Mouse (Mus musculus): ENCODE data around the gene Palm2.
A peak's percentile ranks its signal among the peaks of the same experiment; 100 is the strongest.

Gene Palm2

GRCm38 (mm10) chr4:57672996-57673906 lies 239.2 kb downstream of the Palm2 start:
- DNase-seq: peak; percentile 84

- DNase-seq: no peak
Observed at GRCm38 (mm10) chr4:57674351-57674750, 240.3 kb downstream of the Palm2 start.

GRCm38 (mm10) chr4:57675387-57675786 lies 241.3 kb downstream of the Palm2 start:
- no peak for DNase-seq

GRCm38 (mm10) chr4:57677916-57678315 lies 243.9 kb downstream of the Palm2 start:
- DNase-seq: no peak

GRCm38 (mm10) chr4:57678991-57679457 lies 245.0 kb downstream of the Palm2 start:
- no peak for DNase-seq

- DNase-seq: no peak
Observed at GRCm38 (mm10) chr4:57680186-57680585, 246.1 kb downstream of the Palm2 start.

- DNase-seq: no peak
Observed at GRCm38 (mm10) chr4:57681511-57681910, 247.5 kb downstream of the Palm2 start.

GRCm38 (mm10) chr4:57682341-57682740 lies 248.3 kb downstream of the Palm2 start:
- DNase-seq: no peak

GRCm38 (mm10) chr4:57682944-57683343 lies 248.9 kb downstream of the Palm2 start:
- no peak for DNase-seq

GRCm38 (mm10) chr4:57684676-57685215 lies 250.7 kb downstream of the Palm2 start:
- no peak for DNase-seq

GRCm38 (mm10) chr4:57686736-57687135 lies 252.7 kb downstream of the Palm2 start:
- no peak for DNase-seq

- DNase-seq: no peak
Observed at GRCm38 (mm10) chr4:57687583-57687982, 253.5 kb downstream of the Palm2 start.

- no peak for DNase-seq
Observed at GRCm38 (mm10) chr4:57688131-57688530, 254.1 kb downstream of the Palm2 start.

- no peak for DNase-seq
Observed at GRCm38 (mm10) chr4:57690001-57690400, 256.0 kb downstream of the Palm2 start.

GRCm38 (mm10) chr4:57690805-57691204 lies 256.8 kb downstream of the Palm2 start:
- DNase-seq: no peak

- no peak for DNase-seq
Observed at GRCm38 (mm10) chr4:57694356-57695136, 260.5 kb downstream of the Palm2 start.

- DNase-seq: no peak
Observed at GRCm38 (mm10) chr4:57696955-57697354, 262.9 kb downstream of the Palm2 start.

GRCm38 (mm10) chr4:57697918-57698611 lies 264.0 kb downstream of the Palm2 start:
- DNase-seq: no peak

GRCm38 (mm10) chr4:57701576-57701975 lies 267.5 kb downstream of the Palm2 start:
- no peak for DNase-seq

GRCm38 (mm10) chr4:57703574-57704470 lies 269.8 kb downstream of the Palm2 start:
- no peak for DNase-seq

GRCm38 (mm10) chr4:57704575-57704974 lies 270.5 kb downstream of the Palm2 start:
- DNase-seq: no peak

GRCm38 (mm10) chr4:57715849-57716248 lies 281.8 kb downstream of the Palm2 start:
- DNase-seq: no peak

Measured in right cerebral cortex, postnatal 25 days (tissue).